Mouse (Mus musculus): ENCODE measurements around the gene Srrt. TPM values are rescaled to one million over a fixed set of nuclear protein-coding genes. Genes with fewer than 3 reads are reported as not detected.

The Srrt gene
- polyA plus RNA-seq, 1 experiment from 2014 or later: 141 TPM

GRCm38 (mm10) chr5:137306439-137307005, 952 bp downstream of the Srrt start:
- peak overlapping the region; percentile 94; the same call in 1 of the 2 replicates for H3K27ac ChIP-seq
- 18% methylated on average over 12 of the region's 12 CpGs for WGBS
- peaks cover 75% of the 10 kb centered on the region for H3K36me3 ChIP-seq
- no peaks in the 10 kb centered on the region for H3K27me3 ChIP-seq
- no peak for ATAC-seq (ENCODE audit: low FRiP score, low read depth)
- peak overlapping the region; percentile 87 for H3K4me3 ChIP-seq
- peak overlapping the region; percentile 97 for H3K9ac ChIP-seq
- peak overlapping the region; percentile 78 for H3K4me2 ChIP-seq (replicated peaks)
- H3K4me1 ChIP-seq: peaks cover 43% of the 10 kb centered on the region
- 0 out of 2 replicates have a peak, but pooled peaks cover 6% of the 10 kb centered on the region for H3K9me3 ChIP-seq

- Histone ChIP-seq H3K27ac (no peak overlapping the region), H3K4me2 (replicated peaks) (peak overlapping the region; percentile 78), H3K4me1 (peaks cover 41% of the 10 kb centered on the region), H3K9me3 (0 out of 2 replicates have a peak, but pooled peaks cover 6% of the 10 kb centered on the region), H3K4me3 (peak overlapping the region; percentile 87), H3K27me3 (no peaks in the 10 kb centered on the region), H3K36me3 (peaks cover 76% of the 10 kb centered on the region), H3K9ac (peak overlapping the region; percentile 97)
- no peak for ATAC-seq (ENCODE audit: low FRiP score, low read depth)
- 40% methylated on average over 3 of the region's 3 CpGs for WGBS
Observed at GRCm38 (mm10) chr5:137305822-137306221, 1.7 kb downstream of the Srrt start.

- Histone ChIP-seq H3K4me3 (peak overlapping the region; percentile 87), H3K36me3 (peaks cover 76% of the 10 kb centered on the region), H3K4me2 (replicated peaks) (peak overlapping the region; percentile 78), H3K9me3 (0 out of 2 replicates have a peak, but pooled peaks cover 6% of the 10 kb centered on the region), H3K9ac (peak overlapping the region; percentile 97), H3K27ac (peak overlapping the region; percentile 28), H3K27me3 (no peaks in the 10 kb centered on the region), H3K4me1 (peaks cover 41% of the 10 kb centered on the region)
- WGBS: 46% methylated on average over 4 of the region's 4 CpGs
- no peak for ATAC-seq (ENCODE audit: low FRiP score, low read depth)
Observed at GRCm38 (mm10) chr5:137304816-137305215, 2.7 kb downstream of the Srrt start.

- H3K4me1 ChIP-seq: peaks cover 41% of the 10 kb centered on the region
- H3K9ac ChIP-seq: peak overlapping the region; percentile 53
- H3K4me2 ChIP-seq (replicated peaks): peak overlapping the region; percentile 78; the same call in 1 of the 2 replicates
- 0 out of 2 replicates have a peak overlapping the region, but pooled peaks have one; percentile 2 for H3K4me3 ChIP-seq
- H3K36me3 ChIP-seq: peaks cover 76% of the 10 kb centered on the region
- H3K9me3 ChIP-seq: 0 out of 2 replicates have a peak, but pooled peaks cover 6% of the 10 kb centered on the region
- ATAC-seq (ENCODE audit: low FRiP score, low read depth): no peak
- H3K27me3 ChIP-seq: no peaks in the 10 kb centered on the region
- WGBS: 74% methylated on average over 3 of the region's 3 CpGs
- no peak overlapping the region for H3K27ac ChIP-seq
Observed at GRCm38 (mm10) chr5:137304165-137304564, 3.3 kb downstream of the Srrt start.

GRCm38 (mm10) chr5:137303609-137304008, 3.9 kb downstream of the Srrt start:
- 0 out of 2 replicates have a peak overlapping the region, but pooled peaks have one; percentile 2 for H3K4me3 ChIP-seq
- no peaks in the 10 kb centered on the region for H3K27me3 ChIP-seq
- peaks cover 41% of the 10 kb centered on the region for H3K4me1 ChIP-seq
- ATAC-seq (ENCODE audit: low FRiP score, low read depth): no peak
- peaks cover 76% of the 10 kb centered on the region for H3K36me3 ChIP-seq
- no peak overlapping the region for H3K4me2 ChIP-seq (replicated peaks)
- H3K9me3 ChIP-seq: 0 out of 2 replicates have a peak, but pooled peaks cover 2% of the 10 kb centered on the region
- peak overlapping the region; percentile 53 for H3K9ac ChIP-seq
- no peak overlapping the region for H3K27ac ChIP-seq
- 90% methylated on average over 4 of the region's 4 CpGs for WGBS

GRCm38 (mm10) chr5:137301253-137301652, 6.2 kb downstream of the Srrt start:
- Histone ChIP-seq H3K9me3 (no peaks in the 10 kb centered on the region), H3K4me3 (no peak overlapping the region), H3K36me3 (peaks cover 96% of the 10 kb centered on the region), H3K4me1 (peaks cover 30% of the 10 kb centered on the region), H3K4me2 (replicated peaks) (no peak overlapping the region), H3K9ac (no peak overlapping the region; the same call in 1 of the 2 replicates), H3K27ac (no peak overlapping the region), H3K27me3 (no peaks in the 10 kb centered on the region)
- 88% methylated on average over 19 of the region's 21 CpGs for WGBS
- no peak for ATAC-seq (ENCODE audit: low FRiP score, low read depth)

GRCm38 (mm10) chr5:137299240-137299639, 8.2 kb downstream of the Srrt start:
- no peaks in the 10 kb centered on the region for H3K9me3 ChIP-seq
- WGBS: 94% methylated on average over 7 of the region's 7 CpGs
- no peak overlapping the region for H3K27ac ChIP-seq
- no peak overlapping the region for H3K4me3 ChIP-seq
- no peak for ATAC-seq (ENCODE audit: low FRiP score, low read depth)
- H3K36me3 ChIP-seq: peaks cover 95% of the 10 kb centered on the region
- H3K4me1 ChIP-seq: peaks cover 20% of the 10 kb centered on the region
- no peak overlapping the region for H3K4me2 ChIP-seq (replicated peaks)
- H3K27me3 ChIP-seq: no peaks in the 10 kb centered on the region
- no peak overlapping the region for H3K9ac ChIP-seq

GRCm38 (mm10) chr5:137297126-137297525, 10.3 kb downstream of the Srrt start:
- Histone ChIP-seq H3K27ac (no peak overlapping the region), H3K9me3 (no peaks in the 10 kb centered on the region), H3K4me3 (no peak overlapping the region), H3K4me2 (replicated peaks) (no peak overlapping the region), H3K9ac (no peak overlapping the region), H3K36me3 (peaks cover 74% of the 10 kb centered on the region), H3K4me1 (peaks cover 18% of the 10 kb centered on the region), H3K27me3 (peaks cover 12% of the 10 kb centered on the region)
- ATAC-seq (ENCODE audit: low FRiP score, low read depth): no peak
- 89% methylated on average over 14 of the region's 14 CpGs for whole genome bisulfite sequencing

- no peak for ATAC-seq (ENCODE audit: low FRiP score, low read depth)
- WGBS: 89% methylated on average over 15 of the region's 15 CpGs
- Histone ChIP-seq H3K4me2 (replicated peaks) (no peak overlapping the region), H3K9ac (no peak overlapping the region), H3K4me3 (no peak overlapping the region), H3K36me3 (peaks cover 60% of the 10 kb centered on the region), H3K4me1 (peaks cover 18% of the 10 kb centered on the region), H3K27ac (no peak overlapping the region), H3K9me3 (no peaks in the 10 kb centered on the region), H3K27me3 (peaks cover 26% of the 10 kb centered on the region)
Observed at GRCm38 (mm10) chr5:137295712-137296111, 11.8 kb downstream of the Srrt start.

GRCm38 (mm10) chr5:137295296-137295695, 12.2 kb downstream of the Srrt start:
- Histone ChIP-seq H3K4me1 (peaks cover 18% of the 10 kb centered on the region), H3K4me3 (peak overlapping the region; percentile 61), H3K9me3 (no peaks in the 10 kb centered on the region), H3K27me3 (peaks cover 30% of the 10 kb centered on the region), H3K36me3 (peaks cover 56% of the 10 kb centered on the region), H3K27ac (peak overlapping the region; percentile 85; the same call in 1 of the 2 replicates), H3K4me2 (replicated peaks) (peak overlapping the region; percentile 100), H3K9ac (peak overlapping the region; percentile 84)
- no peak for ATAC-seq (ENCODE audit: low FRiP score, low read depth)
- WGBS: 80% methylated on average over 9 of the region's 9 CpGs

GRCm38 (mm10) chr5:137294744-137295093, 12.8 kb downstream of the Srrt start:
- H3K27me3 ChIP-seq: peaks cover 36% of the 10 kb centered on the region

GRCm38 (mm10) chr5:137293839-137294743, 13.4 kb downstream of the Srrt start, which contains the start of gene Ufsp1:
Ufsp1 (plus strand) TSS chr5:137294629.
- peaks cover 18% of the 10 kb centered on the region for H3K4me1 ChIP-seq
- peak within 1 kb of the TSS; percentile 85 for H3K27ac ChIP-seq
- H3K4me3 ChIP-seq: peak within 1 kb of the TSS; percentile 61
- under 1% methylated on average over 52 of the region's 52 CpGs for WGBS
- H3K4me2 ChIP-seq (replicated peaks): peak within 1 kb of the TSS; percentile 100
- H3K9ac ChIP-seq: peak within 1 kb of the TSS; percentile 84
- H3K9me3 ChIP-seq: no peaks in the 10 kb centered on the region
- peaks cover 44% of the 10 kb centered on the region for H3K36me3 ChIP-seq
- peaks cover 42% of the 10 kb centered on the region for H3K27me3 ChIP-seq
- peak; percentile 95 for ATAC-seq (ENCODE audit: low FRiP score, low read depth)

More at GRCm38 (mm10) chr5:137294744-137295093, 12.8 kb downstream of the Srrt start:
- peak overlapping the region; percentile 84 for H3K9ac ChIP-seq
- H3K27ac ChIP-seq: peak overlapping the region; percentile 85
- H3K4me2 ChIP-seq (replicated peaks): peak overlapping the region; percentile 100
- no peaks in the 10 kb centered on the region for H3K9me3 ChIP-seq
- H3K4me3 ChIP-seq: peak overlapping the region; percentile 61
- peak; percentile 66 for ATAC-seq (ENCODE audit: low FRiP score, low read depth)
- WGBS: 7% methylated on average over 18 of the region's 18 CpGs
- H3K4me1 ChIP-seq: peaks cover 18% of the 10 kb centered on the region
- H3K36me3 ChIP-seq: peaks cover 50% of the 10 kb centered on the region

Measured in limb, embryonic 13.5 days (tissue).